Mouse (Mus musculus) adrenal gland, adult (tissue): ENCODE results near the gene Cnr1.

Experiments used
- DNase-seq, 2 experiments: peaks; one replicate each; pipeline ENCODE4 v3.0.0; 2022 to 2023; ENCODE audit warnings: low spot score in 1 of 2; ENCODE audit not compliant: inconsistent age in 2 of 2

The Cnr1 gene

GRCm38 (mm10) chr4:33924234-33924888 lies at the start of gene Cnr1:
Gene Cnr1, plus strand, starts transcription at chr4:33924593.
- peak; percentile 89 to 97 for DNase-seq

- DNase-seq, result no peak
These were observed 44.4 kb upstream of the Cnr1 start for GRCm38 (mm10) chr4:33879944-33880343.

GRCm38 (mm10) chr4:33886026-33886425 lies 38.4 kb upstream of the Cnr1 start:
- DNase-seq, result peak in 1 of 2 experiments; percentile 59

GRCm38 (mm10) chr4:33889976-33890375 lies 34.4 kb upstream of the Cnr1 start:
- no peak for DNase-seq

- no peak for DNase-seq
These were observed 32.1 kb upstream of the Cnr1 start for GRCm38 (mm10) chr4:33892178-33892869.

GRCm38 (mm10) chr4:33893841-33894240 lies 30.6 kb upstream of the Cnr1 start:
- no peak for DNase-seq

GRCm38 (mm10) chr4:33895046-33895445 lies 29.3 kb upstream of the Cnr1 start:
- peak in 1 of 2 experiments; percentile 34 for DNase-seq

GRCm38 (mm10) chr4:33895491-33895890 lies 28.9 kb upstream of the Cnr1 start:
- DNase-seq, result no peak

- DNase-seq, result peak in 1 of 2 experiments; percentile 62
These were observed 22.7 kb upstream of the Cnr1 start for GRCm38 (mm10) chr4:33901659-33902058.

- DNase-seq, result peak; percentile 46 to 81
These were observed 20.5 kb upstream of the Cnr1 start for GRCm38 (mm10) chr4:33903812-33904340.

- peak; percentile 48 to 70 for DNase-seq
These were observed 19.6 kb upstream of the Cnr1 start for GRCm38 (mm10) chr4:33904826-33905225.

- peak in 1 of 2 experiments; percentile 41 for DNase-seq
These were observed 15.6 kb upstream of the Cnr1 start for GRCm38 (mm10) chr4:33908786-33909185.

GRCm38 (mm10) chr4:33915730-33916129 lies 8.7 kb upstream of the Cnr1 start:
- DNase-seq, result no peak

GRCm38 (mm10) chr4:33920807-33921206 lies 3.6 kb upstream of the Cnr1 start:
- no peak for DNase-seq

- DNase-seq, result peak; percentile 64 to 89
These were observed 1.1 kb upstream of the Cnr1 start for GRCm38 (mm10) chr4:33923151-33923760.

GRCm38 (mm10) chr4:33923761-33924233 lies 596 bp upstream of the Cnr1 start:
- no peak for DNase-seq

- no peak for DNase-seq
These were observed 474 bp downstream of the Cnr1 start for GRCm38 (mm10) chr4:33924889-33925245.

GRCm38 (mm10) chr4:33925489-33925888 lies 1.1 kb downstream of the Cnr1 start:
- no peak for DNase-seq

GRCm38 (mm10) chr4:33926010-33926409 lies 1.6 kb downstream of the Cnr1 start:
- DNase-seq, result peak in 1 of 2 experiments; percentile 67

- peak; percentile 43 to 69 for DNase-seq
These were observed 2.4 kb downstream of the Cnr1 start for GRCm38 (mm10) chr4:33926730-33927263.

- no peak for DNase-seq
These were observed 3.3 kb downstream of the Cnr1 start for GRCm38 (mm10) chr4:33927644-33928043.
